Mouse (Mus musculus): Measurements from ENCODE around the gene Ucp2.

- TF ChIP-seq FOSL1 (IDR thresholded peaks at IDR 0.05; ENCODE audit: insufficient read depth, low read length, poor library complexity, severe bottlenecking) (no peak), CTCF (IDR thresholded peaks at IDR 0.05; ENCODE audit: control insufficient read depth, insufficient read depth, insufficient read length) (no peak)
Observed at GRCm38 (mm10) chr7:100471407-100471797, 21.7 kb upstream of the Ucp2 start.
